Mouse (Mus musculus) hindbrain, postnatal 0 days (tissue): ENCODE results near the gene Trappc6a. TPM values are rescaled to one million over a fixed set of nuclear protein-coding genes. Genes with fewer than 3 reads are reported as not detected.

Experiments used
- ATAC-seq: fragments of 200-750 bp; cut with Nextera tagmentation; 2 replicates; pipeline ENCODE4 v1.8.0; 2017; ENCODE audit warnings: mild to moderate bottlenecking, moderate TSS enrichment, moderate library complexity
- DNase-seq: peaks from one replicate; pipeline ENCODE4 v3.0.0-alpha.2; 2015; ENCODE audit warnings: low spot score
- H3K27ac ChIP-seq: fragments of 300-500 bp; sonication (generic); 2 replicates; pipeline ENCODE4 v1.5.1; 2014; ENCODE audit warnings: mild to moderate bottlenecking
- H3K27me3 ChIP-seq: fragments of 300-500 bp; sonication (generic); 2 replicates; pipeline ENCODE4 v1.6.1; 2014; ENCODE audit warnings: low read length, mixed read lengths; ENCODE audit not compliant: insufficient read depth
- H3K36me3 ChIP-seq: fragments of 300-500 bp; sonication (generic); 2 replicates; pipeline ENCODE4 v1.6.1; 2014; ENCODE audit warnings: low read length, mixed read lengths; ENCODE audit not compliant: insufficient read depth
- H3K4me1 ChIP-seq: fragments of 300-500 bp; sonication (generic); 2 replicates; pipeline ENCODE4 v1.6.1; 2014; ENCODE audit warnings: antibody characterized with exemption, low read length, mixed read lengths; ENCODE audit not compliant: insufficient read depth
- H3K4me2 ChIP-seq: fragments of 300-500 bp; sonication (generic); 2 replicates; pipeline ENCODE4 v1.6.1; 2014; ENCODE audit warnings: low read depth, mild to moderate bottlenecking, low read length, moderate library complexity, mixed read lengths
- H3K4me3 ChIP-seq: fragments of 300-500 bp; sonication (generic); 2 replicates; pipeline ENCODE4 v1.5.1; 2014; ENCODE audit warnings: low read length
- H3K9ac ChIP-seq: fragments of 300-500 bp; sonication (generic); replicated peaks from 2 replicates; pipeline ENCODE4 v1.6.1; 2014; ENCODE audit warnings: mild to moderate bottlenecking, low read length, moderate library complexity, mixed read lengths
- H3K9me3 ChIP-seq: fragments of 300-500 bp; sonication (generic); 2 replicates; pipeline ENCODE4 v1.6.1; 2016; ENCODE audit warnings: low read length, mixed read lengths
- CTCF ChIP-seq: IDR thresholded peaks from 2 replicates; pipeline ENCODE4 v1.5.1; 2016; ENCODE audit warnings: antibody characterized with exemption, control low read depth, low read depth
- WGBS: fragments of 180-500 bp; shearing (Covaris S2); extraction: QIAGEN DNeasy Blood & Tissue Kit; methylation state at CpG from one replicate; pipeline ENCODE4 v1.1.7; 2014; 5-methylcytosine and 5-hydroxymethylcytosine counted together
- polyA plus RNA-seq: library from polyadenylated mRNA; unstranded; fragments of >200 nt; fragmentation: Nextera tagmentation; extraction: Ambion mirVana; gene quantifications from 2 replicates; pipeline ENCODE4 v1.2.1, GENCODE M21; 2015
- total RNA-seq: library from RNA; depleted of rRNA; stranded (reverse); fragments of >200 nt; gene quantifications from 2 replicates; pipeline ENCODE4 v1.2.3, GENCODE M21; 2014

The Trappc6a gene
- total and polyA plus RNA-seq, 2 experiments from 2014 or later, result 42.8 to 46.5 TPM

- Histone ChIP-seq H3K36me3 (no peaks in the 10 kb centered on the region), H3K4me2 (no peak overlapping the region), H3K27me3 (no peaks in the 10 kb centered on the region), H3K9ac (no peak overlapping the region), H3K27ac (no peak overlapping the region), H3K9me3 (no peaks in the 10 kb centered on the region), H3K4me1 (no peaks in the 10 kb centered on the region), H3K4me3 (no peak overlapping the region)
- TF ChIP-seq CTCF, result no peak
- 74% methylated on average over 12 of the region's 12 CpGs for WGBS
- ATAC-seq (no peak), DNase-seq (no peak)
These were observed 7.5 kb upstream of the Trappc6a start for GRCm38 (mm10) chr7:19500420-19501363.

GRCm38 (mm10) chr7:19501658-19502057, 6.5 kb upstream of the Trappc6a start:
- TF ChIP-seq CTCF, result no peak
- H3K27ac ChIP-seq, result no peak overlapping the region
- no peak for DNase-seq
- WGBS, result 79% methylated on average over 4 of the region's 4 CpGs
- H3K9me3 ChIP-seq, result no peaks in the 10 kb centered on the region
- H3K4me1 ChIP-seq, result 0 out of 2 replicates have a peak, but pooled peaks cover under 1% of the 10 kb centered on the region
- H3K9ac ChIP-seq, result no peak overlapping the region
- no peak overlapping the region for H3K4me2 ChIP-seq
- no peak overlapping the region for H3K4me3 ChIP-seq
- ATAC-seq, result no peak
- H3K36me3 ChIP-seq, result no peaks in the 10 kb centered on the region
- no peaks in the 10 kb centered on the region for H3K27me3 ChIP-seq

GRCm38 (mm10) chr7:19503481-19504068, 4.6 kb upstream of the Trappc6a start:
- H3K4me3 ChIP-seq, result no peak overlapping the region
- WGBS, result 39% methylated on average over 5 of the region's 5 CpGs
- no peaks in the 10 kb centered on the region for H3K36me3 ChIP-seq
- ATAC-seq (no peak), DNase-seq (peak; percentile 52)
- H3K9ac ChIP-seq, result no peak overlapping the region
- 0 out of 2 replicates have a peak, but pooled peaks cover 4% of the 10 kb centered on the region for H3K4me1 ChIP-seq
- H3K4me2 ChIP-seq, result no peak overlapping the region
- TF ChIP-seq CTCF, result peak; percentile 90
- no peak overlapping the region for H3K27ac ChIP-seq
- no peaks in the 10 kb centered on the region for H3K27me3 ChIP-seq
- no peaks in the 10 kb centered on the region for H3K9me3 ChIP-seq

- Histone ChIP-seq H3K4me3 (no peak overlapping the region), H3K9ac (no peak overlapping the region), H3K9me3 (no peaks in the 10 kb centered on the region), H3K36me3 (no peaks in the 10 kb centered on the region), H3K27ac (peak overlapping the region; percentile 83; the same call in 1 of the 2 replicates), H3K27me3 (no peaks in the 10 kb centered on the region), H3K4me1 (peaks cover 11% of the 10 kb centered on the region; the same call in 1 of the 2 replicates), H3K4me2 (peak overlapping the region; percentile 88)
- ATAC-seq (no peak), DNase-seq (no peak)
- TF ChIP-seq CTCF, result peak; percentile 28; the same call in 1 of the 2 replicates
- 23% methylated on average over 6 of the region's 6 CpGs for WGBS
These were observed 1.9 kb upstream of the Trappc6a start for GRCm38 (mm10) chr7:19506326-19506725.

GRCm38 (mm10) chr7:19506969-19507611, 1.1 kb upstream of the Trappc6a start:
- H3K9ac ChIP-seq, result peak overlapping the region; percentile 78
- peak; percentile 90 for DNase-seq
- TF ChIP-seq CTCF, result no peak
- peak overlapping the region; percentile 88 for H3K4me2 ChIP-seq
- peak overlapping the region; percentile 83 for H3K27ac ChIP-seq
- WGBS, result under 1% methylated on average over 70 of the region's 71 CpGs
- H3K36me3 ChIP-seq, result no peaks in the 10 kb centered on the region
- peak; percentile 39 for ATAC-seq
- H3K9me3 ChIP-seq, result no peaks in the 10 kb centered on the region
- H3K27me3 ChIP-seq, result no peaks in the 10 kb centered on the region
- peak overlapping the region; percentile 76 for H3K4me3 ChIP-seq
- peaks cover 11% of the 10 kb centered on the region; the same call in 1 of the 2 replicates for H3K4me1 ChIP-seq

GRCm38 (mm10) chr7:19507612-19507981, 598 bp upstream of the Trappc6a start:
- 4% methylated on average over 18 of the region's 18 CpGs for WGBS
- Histone ChIP-seq H3K4me1 (peaks cover 11% of the 10 kb centered on the region; the same call in 1 of the 2 replicates), H3K9me3 (no peaks in the 10 kb centered on the region), H3K9ac (peak overlapping the region; percentile 78), H3K4me2 (peak overlapping the region; percentile 88), H3K27me3 (no peaks in the 10 kb centered on the region), H3K27ac (peak overlapping the region; percentile 83), H3K4me3 (peak overlapping the region; percentile 76), H3K36me3 (no peaks in the 10 kb centered on the region)
- no peak for ATAC-seq
- TF ChIP-seq CTCF, result no peak
- DNase-seq, result no peak
